Mouse (Mus musculus): ENCODE measurements around the gene Gcm1. TPM values are rescaled to one million over a fixed set of nuclear protein-coding genes. Genes with fewer than 3 reads are reported as not detected.

Gene Gcm1
- total and polyA plus RNA-seq, 2 experiments from 2014 or later: 0.09 to 0.10 TPM

GRCm38 (mm10) chr9:78024823-78025222, 26.9 kb upstream of the Gcm1 start:
- Histone ChIP-seq H3K4me3 (ENCODE audit: low read length) (no peak overlapping the region), H3K9ac (replicated peaks; ENCODE audit: low read length) (no peak overlapping the region), H3K4me2 (ENCODE audit: low read depth, low read length) (no peak overlapping the region), H3K27ac (no peak overlapping the region), H3K9me3 (ENCODE audit: low read length) (no peaks in the 10 kb centered on the region), H3K27me3 (ENCODE audit: insufficient read depth, low read length) (no peaks in the 10 kb centered on the region), H3K4me1 (ENCODE audit: insufficient read depth, low read length) (no peaks in the 10 kb centered on the region), H3K36me3 (ENCODE audit: insufficient read depth, low read length) (no peaks in the 10 kb centered on the region)
- DNase-seq (ENCODE audit: low spot score): peak; percentile 76
- TF ChIP-seq CTCF (IDR thresholded peaks at IDR 0.05; ENCODE audit: low read depth): peak; percentile 93
- ATAC-seq: peak; percentile 70
- 15% methylated on average over 3 of the region's 3 CpGs for WGBS

- TF ChIP-seq CTCF (IDR thresholded peaks at IDR 0.05; ENCODE audit: low read depth): no peak
- Histone ChIP-seq H3K9me3 (ENCODE audit: low read length) (no peaks in the 10 kb centered on the region), H3K4me1 (ENCODE audit: insufficient read depth, low read length) (no peaks in the 10 kb centered on the region), H3K27ac (no peak overlapping the region), H3K27me3 (ENCODE audit: insufficient read depth, low read length) (no peaks in the 10 kb centered on the region), H3K36me3 (ENCODE audit: insufficient read depth, low read length) (no peaks in the 10 kb centered on the region), H3K4me3 (ENCODE audit: low read length) (no peak overlapping the region), H3K9ac (replicated peaks; ENCODE audit: low read length) (no peak overlapping the region), H3K4me2 (ENCODE audit: low read depth, low read length) (no peak overlapping the region)
- ATAC-seq: no peak
- 82% methylated on average over 3 of the region's 3 CpGs for WGBS
- no peak for DNase-seq (ENCODE audit: low spot score)
Observed at GRCm38 (mm10) chr9:78027099-78027498, 24.6 kb upstream of the Gcm1 start.

- no peaks in the 10 kb centered on the region for H3K27me3 ChIP-seq (ENCODE audit: insufficient read depth, low read length)
- WGBS: 90% methylated on average over 10 of the region's 10 CpGs
- no peak overlapping the region for H3K27ac ChIP-seq
- no peak overlapping the region for H3K4me3 ChIP-seq (ENCODE audit: low read length)
- H3K36me3 ChIP-seq (ENCODE audit: insufficient read depth, low read length): no peaks in the 10 kb centered on the region
- H3K9me3 ChIP-seq (ENCODE audit: low read length): no peaks in the 10 kb centered on the region
- no peak for ATAC-seq
- DNase-seq (ENCODE audit: low spot score): no peak
- H3K9ac ChIP-seq (replicated peaks; ENCODE audit: low read length): no peak overlapping the region
- no peaks in the 10 kb centered on the region for H3K4me1 ChIP-seq (ENCODE audit: insufficient read depth, low read length)
- TF ChIP-seq CTCF (IDR thresholded peaks at IDR 0.05; ENCODE audit: low read depth): no peak
- H3K4me2 ChIP-seq (ENCODE audit: low read depth, low read length): no peak overlapping the region
Observed at GRCm38 (mm10) chr9:78030835-78031456, 20.8 kb upstream of the Gcm1 start.

- no peak overlapping the region for H3K9ac ChIP-seq (replicated peaks; ENCODE audit: low read length)
- H3K36me3 ChIP-seq (ENCODE audit: insufficient read depth, low read length): no peaks in the 10 kb centered on the region
- no peak overlapping the region for H3K27ac ChIP-seq
- no peak for TF ChIP-seq CTCF (IDR thresholded peaks at IDR 0.05; ENCODE audit: low read depth)
- no peak overlapping the region for H3K4me3 ChIP-seq (ENCODE audit: low read length)
- H3K9me3 ChIP-seq (ENCODE audit: low read length): no peaks in the 10 kb centered on the region
- no peak for DNase-seq (ENCODE audit: low spot score)
- no peak overlapping the region for H3K4me2 ChIP-seq (ENCODE audit: low read depth, low read length)
- ATAC-seq: no peak
- WGBS: 95% methylated on average over 4 of the region's 4 CpGs
- H3K4me1 ChIP-seq (ENCODE audit: insufficient read depth, low read length): no peaks in the 10 kb centered on the region
- H3K27me3 ChIP-seq (ENCODE audit: insufficient read depth, low read length): no peaks in the 10 kb centered on the region
Observed at GRCm38 (mm10) chr9:78032930-78033329, 18.8 kb upstream of the Gcm1 start.

- Histone ChIP-seq H3K4me1 (ENCODE audit: insufficient read depth, low read length) (no peaks in the 10 kb centered on the region), H3K27me3 (ENCODE audit: insufficient read depth, low read length) (no peaks in the 10 kb centered on the region), H3K4me2 (ENCODE audit: low read depth, low read length) (no peak overlapping the region), H3K9ac (replicated peaks; ENCODE audit: low read length) (no peak overlapping the region), H3K4me3 (ENCODE audit: low read length) (no peak overlapping the region), H3K36me3 (ENCODE audit: insufficient read depth, low read length) (no peaks in the 10 kb centered on the region), H3K27ac (no peak overlapping the region), H3K9me3 (ENCODE audit: low read length) (no peaks in the 10 kb centered on the region)
- no peak for DNase-seq (ENCODE audit: low spot score)
- TF ChIP-seq CTCF (IDR thresholded peaks at IDR 0.05; ENCODE audit: low read depth): 0 out of 2 replicates have a peak, but pooled peaks have one; percentile 2
- WGBS: 78% methylated on average over 5 of the region's 5 CpGs
- ATAC-seq: no peak
Observed at GRCm38 (mm10) chr9:78035296-78035695, 16.4 kb upstream of the Gcm1 start.

- no peak overlapping the region for H3K4me2 ChIP-seq (ENCODE audit: low read depth, low read length)
- H3K4me1 ChIP-seq (ENCODE audit: insufficient read depth, low read length): no peaks in the 10 kb centered on the region
- DNase-seq (ENCODE audit: low spot score): no peak
- 87% methylated on average over 8 of the region's 8 CpGs for WGBS
- H3K9ac ChIP-seq (replicated peaks; ENCODE audit: low read length): no peak overlapping the region
- no peak for ATAC-seq
- TF ChIP-seq CTCF (IDR thresholded peaks at IDR 0.05; ENCODE audit: low read depth): no peak
- no peaks in the 10 kb centered on the region for H3K9me3 ChIP-seq (ENCODE audit: low read length)
- no peaks in the 10 kb centered on the region for H3K36me3 ChIP-seq (ENCODE audit: insufficient read depth, low read length)
- H3K27ac ChIP-seq: no peak overlapping the region
- no peaks in the 10 kb centered on the region for H3K27me3 ChIP-seq (ENCODE audit: insufficient read depth, low read length)
- H3K4me3 ChIP-seq (ENCODE audit: low read length): no peak overlapping the region
Observed at GRCm38 (mm10) chr9:78035831-78036230, 15.9 kb upstream of the Gcm1 start.

GRCm38 (mm10) chr9:78038755-78039489, 12.8 kb upstream of the Gcm1 start:
- WGBS: 32% methylated on average over 18 of the region's 18 CpGs
- no peak overlapping the region for H3K4me2 ChIP-seq (ENCODE audit: low read depth, low read length)
- no peaks in the 10 kb centered on the region for H3K9me3 ChIP-seq (ENCODE audit: low read length)
- no peak overlapping the region for H3K4me3 ChIP-seq (ENCODE audit: low read length)
- no peak overlapping the region for H3K9ac ChIP-seq (replicated peaks; ENCODE audit: low read length)
- peak; percentile 99 for TF ChIP-seq CTCF (IDR thresholded peaks at IDR 0.05; ENCODE audit: low read depth)
- peak; percentile 85 for ATAC-seq
- no peaks in the 10 kb centered on the region for H3K36me3 ChIP-seq (ENCODE audit: insufficient read depth, low read length)
- peak; percentile 92 for DNase-seq (ENCODE audit: low spot score)
- H3K27ac ChIP-seq: no peak overlapping the region
- H3K27me3 ChIP-seq (ENCODE audit: insufficient read depth, low read length): no peaks in the 10 kb centered on the region
- no peaks in the 10 kb centered on the region for H3K4me1 ChIP-seq (ENCODE audit: insufficient read depth, low read length)
